Mouse (Mus musculus) cortical plate, adult 2 months (tissue): ENCODE data around the gene Tax1bp1.

Experiments used
- CTCF ChIP-seq: fragments of 200-500 bp; IDR thresholded peaks from 2 replicates; pipeline ENCODE4 v1.5.1; 2011; ENCODE audit warnings: mild to moderate bottlenecking, control low read depth, low read length; ENCODE audit not compliant: insufficient read depth; ENCODE audit errors: extremely low read depth
- POLR2A ChIP-seq: fragments of 200-500 bp; IDR thresholded peaks from 2 replicates; pipeline ENCODE4 v1.6.1; 2011; ENCODE audit warnings: mild to moderate bottlenecking, low read length, control low read depth; ENCODE audit not compliant: insufficient read depth; ENCODE audit errors: extremely low read depth

GRCm38 (mm10) chr6:52699050-52699449, 14.5 kb upstream of the Tax1bp1 start:
- TF ChIP-seq POLR2A (no peak), CTCF (no peak)
